Mouse (Mus musculus) layer of hippocampus, adult 2 months (tissue): ENCODE data around the gene Rhbdl3. TPM values are rescaled to one million over a fixed set of nuclear protein-coding genes. Genes with fewer than 3 reads are reported as not detected.
A peak's percentile ranks its signal among the peaks of the same experiment; 100 is the strongest.
"Not testable (repeated sequence)": the region's sequence is repeated elsewhere in the genome, so short reads cannot be mapped to it uniquely, and the experiment has no call there.

ENCODE experiments used
- DNase-seq, 2 experiments: peaks; one replicate each; pipeline ENCODE4 v3.0.0; 2022; ENCODE audit warnings: low spot score in 2 of 2
- H3K27ac ChIP-seq: fragments of 200-600 bp; 2 replicates; pipeline ENCODE4 v1.8.1; 2022
- H3K4me3 ChIP-seq: fragments of 200-600 bp; 2 replicates; pipeline ENCODE4 v1.8.1; 2022; ENCODE audit warnings: mild to moderate bottlenecking
- CTCF ChIP-seq: fragments of 200-600 bp; conservative IDR thresholded peaks from 2 replicates; pipeline ENCODE4 v1.8.1; 2022; ENCODE audit warnings: antibody characterized with exemption, mild to moderate bottlenecking, moderate library complexity
- total RNA-seq, 2 experiments: library from RNA; stranded (reverse); gene quantifications; 2 replicates each; pipeline ENCODE4 v1.2.3; 2021

Rhbdl3 gene
- total RNA-seq, 2 experiments from 2014 or later = 27.2 to 27.6 TPM

- TF ChIP-seq CTCF = no peak
Observed at GRCm38 (mm10) chr11:80323255-80323654, 22.5 kb downstream of the Rhbdl3 start.

DNA sequence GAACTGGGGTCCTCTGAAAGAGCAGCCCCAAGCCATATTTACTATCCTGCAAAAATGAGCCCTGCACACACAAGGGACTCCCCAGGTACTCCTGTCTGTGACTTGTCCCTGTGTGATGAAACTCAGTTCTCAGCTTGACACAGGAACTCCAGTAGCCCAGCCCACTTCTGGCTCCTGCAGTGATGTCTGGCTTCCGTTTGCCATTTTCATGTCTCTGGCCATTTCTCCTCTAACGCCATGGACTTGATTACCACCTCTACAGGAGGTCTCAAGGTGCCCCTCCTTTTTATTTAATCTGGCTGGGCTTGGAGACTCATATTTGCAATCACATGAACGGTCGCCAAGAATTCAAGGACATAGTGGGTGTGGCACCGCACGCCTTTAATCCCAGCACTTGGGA is 23.9 kb downstream of the Rhbdl3 start:
- TF ChIP-seq CTCF = no peak
- Histone ChIP-seq H3K4me3 (no peak overlapping the region), H3K27ac (no peak overlapping the region)
- DNase-seq = no peak

More at GRCm38 (mm10) chr11:80323255-80323654, 22.5 kb downstream of the Rhbdl3 start:
- Histone ChIP-seq H3K4me3 (no peak overlapping the region), H3K27ac (no peak overlapping the region)
- DNase-seq = no peak

- TF ChIP-seq CTCF = no peak
- DNase-seq = peak in 1 of 2 experiments; percentile 26
- Histone ChIP-seq H3K4me3 (no peak overlapping the region), H3K27ac (no peak overlapping the region)
Observed at GRCm38 (mm10) chr11:80332709-80333400, 32.1 kb downstream of the Rhbdl3 start.

- Histone ChIP-seq H3K4me3 (no peak overlapping the region), H3K27ac (no peak overlapping the region)
- no peak for DNase-seq
- TF ChIP-seq CTCF = no peak
Observed at GRCm38 (mm10) chr11:80335609-80336350, 35.1 kb downstream of the Rhbdl3 start.

DNA sequence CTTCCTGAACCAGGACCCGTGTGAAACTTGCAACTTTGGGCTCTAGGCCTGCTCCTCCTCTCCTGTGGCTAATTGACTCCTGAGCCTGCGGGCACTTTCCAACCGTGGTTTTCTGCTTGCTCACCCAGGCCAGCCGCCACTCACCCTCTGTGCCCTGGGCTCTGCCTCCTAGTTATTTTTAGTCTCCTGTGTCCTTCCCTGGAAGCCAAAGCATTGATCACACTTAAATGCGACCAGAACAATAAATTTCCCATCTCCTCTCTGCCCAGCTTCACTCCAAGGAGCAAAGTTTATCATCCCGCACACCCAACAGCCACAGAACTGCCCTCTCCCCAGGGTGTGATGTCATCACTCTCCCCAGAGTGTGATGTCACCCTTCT is 35.6 kb downstream of the Rhbdl3 start:
- TF ChIP-seq CTCF = no peak
- Histone ChIP-seq H3K4me3 (no peak overlapping the region), H3K27ac (no peak overlapping the region)
- DNase-seq = no peak

- no peak overlapping the region for H3K4me3 ChIP-seq
- TF ChIP-seq CTCF = no peak
- H3K27ac ChIP-seq = no peak overlapping the region
- no peak for DNase-seq
Observed at GRCm38 (mm10) chr11:80342482-80342881, 41.8 kb downstream of the Rhbdl3 start.

- Histone ChIP-seq H3K27ac (no peak overlapping the region), H3K4me3 (no peak overlapping the region)
- peak; percentile 98 for TF ChIP-seq CTCF
- peak; percentile 67 to 92 for DNase-seq
Observed at GRCm38 (mm10) chr11:80351832-80352430, 51.2 kb downstream of the Rhbdl3 start.

DNA sequence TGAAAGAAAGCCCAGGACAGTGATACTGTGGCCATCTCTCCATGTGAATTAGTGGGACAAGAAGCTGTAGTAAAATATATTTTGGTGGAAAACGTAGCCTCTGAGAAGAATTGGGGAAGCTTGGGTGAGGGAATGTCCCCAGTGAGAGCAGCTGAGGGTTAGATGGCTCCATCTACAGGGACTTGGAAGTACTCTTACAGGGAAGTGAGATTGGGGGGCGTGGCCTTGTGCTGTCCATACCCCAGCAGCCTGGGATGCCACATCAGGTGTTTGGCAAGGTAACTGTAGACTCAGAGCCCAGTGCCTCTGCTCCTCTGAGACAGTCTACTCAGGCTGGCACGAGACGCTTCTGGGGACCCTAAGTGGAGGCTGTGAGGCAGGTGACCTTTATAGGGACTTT is 54.1 kb downstream of the Rhbdl3 start:
- no peak for DNase-seq
- Histone ChIP-seq H3K27ac (no peak overlapping the region), H3K4me3 (no peak overlapping the region)
- TF ChIP-seq CTCF = peak; percentile 59

- H3K27ac ChIP-seq = no peak overlapping the region
- no peak overlapping the region for H3K4me3 ChIP-seq
- peak; percentile 51 for TF ChIP-seq CTCF
- no peak for DNase-seq
Observed at GRCm38 (mm10) chr11:80368949-80369348, 68.2 kb downstream of the Rhbdl3 start.

DNA sequence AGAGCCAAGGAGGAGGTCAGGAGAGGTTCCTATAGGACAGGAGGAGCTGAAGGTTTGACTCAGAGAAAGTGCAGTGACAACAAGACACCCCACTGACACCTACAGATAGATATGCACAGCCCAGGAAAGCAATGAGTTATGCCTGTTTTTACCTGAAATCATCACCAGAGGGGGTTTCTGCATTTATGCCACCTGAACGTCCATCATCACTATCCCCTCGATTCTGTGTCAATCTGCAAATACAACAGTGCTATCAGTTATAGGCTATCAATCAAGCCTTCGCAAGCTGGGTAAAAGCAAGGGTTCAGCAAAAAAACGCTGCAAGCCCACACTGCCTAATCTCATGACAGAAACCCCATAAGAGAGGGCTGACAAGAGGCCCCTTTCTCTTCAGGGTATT is 75.9 kb downstream of the Rhbdl3 start:
- Histone ChIP-seq H3K4me3 (no peak overlapping the region; the same call in 1 of the 2 replicates), H3K27ac (no peak overlapping the region)
- TF ChIP-seq CTCF = peak; percentile 35; the same call in 1 of the 2 replicates
- DNase-seq = no peak

DNA sequence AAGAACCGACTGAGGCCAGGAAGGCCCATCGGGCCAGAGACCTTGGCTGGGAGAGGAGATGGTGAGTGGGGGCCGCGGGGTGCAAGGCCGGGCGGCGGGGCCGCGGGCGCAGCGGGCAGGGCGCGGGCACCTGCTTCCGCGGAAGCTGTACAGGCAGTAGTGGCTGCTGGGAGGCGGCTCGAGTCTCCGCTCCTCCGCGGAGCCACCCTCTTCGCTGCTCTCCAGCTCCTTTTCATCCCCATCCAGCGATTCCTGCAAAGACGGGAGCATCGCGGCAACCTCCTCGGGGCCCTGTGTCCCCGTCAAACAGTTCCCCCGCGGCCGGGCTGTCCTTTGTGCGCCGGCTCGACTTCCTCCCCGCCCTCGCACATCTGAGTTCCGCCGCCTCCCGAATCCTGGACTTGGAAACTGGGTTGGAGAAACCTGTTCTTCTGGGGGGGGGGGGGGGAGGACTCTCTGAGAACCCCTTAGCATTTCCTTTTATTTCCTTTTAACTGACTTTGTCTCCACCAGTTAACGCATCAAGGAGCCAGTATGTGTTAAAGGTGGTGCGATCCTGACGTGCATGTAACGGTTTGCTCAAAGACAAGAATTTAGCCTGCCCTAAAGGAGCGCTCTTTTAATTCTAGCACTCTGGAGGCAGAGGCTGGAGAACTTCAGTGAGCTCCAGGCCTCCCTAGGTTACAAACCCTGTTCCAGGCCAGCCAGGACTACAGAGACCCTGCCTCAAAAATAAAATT is 77.2 kb downstream of the Rhbdl3 start, which contains the start of gene 5730455P16Rik:
Gene 5730455P16Rik, minus strand, starts transcription at position 323 of the 740 bp plus-strand sequence.
- TF ChIP-seq CTCF = no peak
- DNase-seq = peak; percentile 76 to 89
- H3K27ac ChIP-seq = peak within 1 kb of the TSS; percentile 97
- H3K4me3 ChIP-seq = peak within 1 kb of the TSS; percentile 93

DNA sequence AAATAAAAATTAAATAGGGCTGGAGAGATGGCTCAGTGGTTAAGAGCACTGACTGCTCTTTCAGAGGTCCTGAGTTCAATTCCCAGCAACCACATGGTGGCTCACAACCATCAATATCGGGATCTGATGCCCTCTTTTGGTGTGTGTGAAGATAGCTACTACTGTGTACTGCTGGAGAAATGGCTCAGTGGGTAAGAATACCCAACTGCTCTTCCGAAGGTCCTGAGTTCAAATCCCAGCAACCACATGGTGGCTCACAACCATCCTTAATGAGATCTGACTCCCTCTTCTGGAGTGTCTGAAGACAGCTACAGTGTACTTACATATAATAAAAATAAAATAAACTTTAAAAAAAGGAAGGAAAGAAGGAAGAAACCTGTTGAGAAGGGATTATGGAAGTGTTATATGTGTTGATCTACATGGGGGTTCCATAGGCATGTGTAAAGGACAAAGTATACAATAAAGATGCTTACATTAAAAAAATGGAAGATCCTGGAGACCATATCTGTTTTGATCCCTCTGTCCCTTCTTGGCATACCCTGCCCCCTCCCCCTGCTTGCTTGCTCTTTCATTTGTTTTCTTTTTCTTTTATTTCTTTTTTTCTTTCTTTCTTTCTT is 77.8 kb downstream of the Rhbdl3 start:
- TF ChIP-seq CTCF = peak; percentile 39
- DNase-seq = not testable (repeated sequence)
- H3K27ac ChIP-seq = peak overlapping the region; percentile 97

DNA sequence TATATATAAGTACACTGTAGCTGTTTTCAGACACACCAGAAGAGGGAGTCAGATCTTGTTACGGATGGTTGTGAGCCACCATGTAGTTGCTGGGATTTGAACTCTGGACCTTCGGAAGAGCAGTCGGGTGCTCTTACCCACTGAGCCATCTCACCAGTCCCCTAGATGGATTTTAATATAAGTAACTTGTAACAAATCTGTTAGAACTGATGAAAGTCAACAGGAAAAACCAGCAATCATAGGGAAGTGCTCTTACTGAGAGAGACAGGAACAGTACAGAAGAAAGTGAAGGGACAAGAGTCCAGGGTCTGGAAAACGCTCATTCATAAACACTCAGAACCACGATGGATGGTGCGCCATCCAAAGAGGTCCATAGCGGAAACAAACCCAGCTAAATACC is 78.5 kb downstream of the Rhbdl3 start:
- H3K27ac ChIP-seq, H3K4me3 ChIP-seq, DNase-seq: not testable (repeated sequence)

More for the DNA sequence above, 77.8 kb downstream of the Rhbdl3 start:
- H3K4me3 ChIP-seq = peak overlapping the region; percentile 93
